Mouse (Mus musculus) limb, embryonic 12.5 days (tissue): ENCODE results near the gene Gm21970. TPM values are rescaled to one million over a fixed set of nuclear protein-coding genes. Genes with fewer than 3 reads are reported as not detected.

Source experiments
- ATAC-seq: fragments of 200-750 bp; cut with Nextera tagmentation; 2 replicates; pipeline ENCODE4 v1.8.0; 2017; ENCODE audit warnings: low read depth, moderate TSS enrichment; ENCODE audit not compliant: insufficient number of reproducible peaks, insufficient read depth, low FRiP score, low TSS enrichment
- H3K27ac ChIP-seq: fragments of 300-500 bp; sonication (generic); 2 replicates; pipeline ENCODE4 v1.5.1; 2016; ENCODE audit warnings: mild to moderate bottlenecking, moderate library complexity
- H3K27me3 ChIP-seq: fragments of 300-500 bp; sonication (generic); 2 replicates; pipeline ENCODE4 v1.6.1; 2016; ENCODE audit warnings: mild to moderate bottlenecking, moderate library complexity
- H3K36me3 ChIP-seq: fragments of 300-500 bp; sonication (generic); 2 replicates; pipeline ENCODE4 v1.6.1; 2016; ENCODE audit warnings: mild to moderate bottlenecking, moderate library complexity
- H3K4me1 ChIP-seq: fragments of 300-500 bp; sonication (generic); replicated peaks from 2 replicates; pipeline ENCODE4 v1.6.1; 2016
- H3K4me2 ChIP-seq: fragments of 300-500 bp; sonication (generic); 2 replicates; pipeline ENCODE4 v1.6.1; 2016; ENCODE audit warnings: mild to moderate bottlenecking, moderate library complexity
- H3K4me3 ChIP-seq: fragments of 300-500 bp; sonication (generic); replicated peaks from 2 replicates; pipeline ENCODE4 v1.5.1; 2016; ENCODE audit warnings: mild to moderate bottlenecking
- H3K9ac ChIP-seq: fragments of 300-500 bp; sonication (generic); replicated peaks from 2 replicates; pipeline ENCODE4 v1.6.1; 2016; ENCODE audit warnings: mild to moderate bottlenecking, moderate library complexity
- H3K9me3 ChIP-seq: fragments of 300-500 bp; sonication (generic); 2 replicates; pipeline ENCODE4 v1.6.1; 2016; ENCODE audit warnings: mild to moderate bottlenecking, moderate library complexity
- WGBS: fragments of 180-500 bp; shearing (Covaris S2); methylation state at CpG from one replicate; pipeline ENCODE4 v1.1.7; 2016; 5-methylcytosine and 5-hydroxymethylcytosine counted together
- polyA plus RNA-seq: library from polyadenylated mRNA; unstranded; fragments of >200 nt; fragmentation: Nextera tagmentation; extraction: Ambion mirVana; gene quantifications from 2 replicates; pipeline ENCODE4 v1.2.1, GENCODE M21; 2016

Gm21970 gene
- polyA plus RNA-seq, 1 experiment from 2014 or later: not detected

DNA sequence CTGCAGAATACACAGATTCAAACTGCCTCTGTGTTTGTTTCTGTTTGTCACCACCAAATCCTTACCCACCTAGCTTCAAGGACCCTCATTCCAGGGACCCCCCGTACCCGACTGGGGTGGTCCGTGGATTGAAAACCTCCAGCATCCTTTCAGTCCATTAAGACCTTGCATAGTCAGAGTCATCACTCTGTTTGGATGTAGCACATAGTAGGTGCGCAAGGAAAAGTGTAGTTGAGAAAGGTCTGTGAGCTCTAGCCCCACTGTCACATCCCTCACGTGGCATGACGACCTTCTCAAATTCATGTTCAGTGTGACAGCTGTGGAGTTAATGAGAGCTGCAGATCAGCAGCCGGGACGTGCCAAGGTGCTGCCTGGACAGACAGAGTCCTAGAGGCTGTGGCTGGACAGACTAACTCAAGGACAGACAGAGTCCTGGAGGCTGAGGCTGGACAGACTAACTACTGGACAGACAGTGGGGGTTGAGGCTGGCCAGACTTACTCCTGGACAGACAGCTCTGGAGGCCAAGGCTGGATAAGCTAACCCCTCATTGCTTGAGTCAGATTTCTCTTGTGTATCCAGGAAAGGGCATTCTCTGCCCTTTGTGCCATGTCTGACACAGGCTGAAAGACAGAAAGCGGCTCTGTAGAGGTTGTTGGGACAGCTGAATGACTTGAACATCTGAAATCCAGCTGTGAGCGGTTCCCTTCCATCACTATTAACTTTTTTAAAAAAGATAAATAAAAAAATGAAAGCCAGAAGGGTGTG, 34.6 kb upstream of the Gm21970 start:
- Histone ChIP-seq H3K4me3 (no peak overlapping the region), H3K9me3 (no peaks in the 10 kb centered on the region), H3K4me2 (no peak overlapping the region), H3K36me3 (no peaks in the 10 kb centered on the region), H3K27me3 (peaks cover 26% of the 10 kb centered on the region), H3K4me1 (no peaks in the 10 kb centered on the region), H3K27ac (no peak overlapping the region), H3K9ac (no peak overlapping the region)
- ATAC-seq: no peak
- WGBS: 75% methylated on average over 10 of the region's 10 CpGs

- Histone ChIP-seq H3K9me3 (no peaks in the 10 kb centered on the region), H3K4me1 (no peaks in the 10 kb centered on the region), H3K27ac (no peak overlapping the region), H3K36me3 (no peaks in the 10 kb centered on the region), H3K9ac (no peak overlapping the region), H3K27me3 (peaks cover 22% of the 10 kb centered on the region), H3K4me3 (no peak overlapping the region), H3K4me2 (no peak overlapping the region)
- WGBS: 53% methylated on average over 10 of the region's 10 CpGs
- ATAC-seq: no peak
Observed at GRCm38 (mm10) chr16:91357526-91357900, 34.0 kb upstream of the Gm21970 start.

DNA sequence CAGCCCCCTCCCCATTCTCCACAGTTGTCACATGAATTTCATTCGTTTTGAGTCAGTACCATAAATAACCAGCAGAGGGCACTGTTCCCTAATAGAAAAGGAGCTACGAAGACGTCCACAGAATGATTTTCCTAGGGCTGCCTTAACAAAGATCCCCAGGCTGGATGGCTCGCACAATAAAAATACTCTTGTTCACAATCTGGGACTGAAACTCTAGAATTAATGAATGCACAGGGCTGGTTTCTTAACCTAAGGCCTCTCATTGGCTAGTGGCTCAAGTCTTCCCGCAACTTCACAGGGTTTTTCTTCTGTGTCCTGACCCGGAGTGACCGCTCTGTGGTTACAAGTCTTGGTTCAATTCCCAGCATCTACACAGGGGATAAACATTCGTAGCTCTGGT, 33.0 kb upstream of the Gm21970 start:
- Histone ChIP-seq H3K27me3 (peaks cover 13% of the 10 kb centered on the region), H3K4me3 (no peak overlapping the region), H3K9me3 (no peaks in the 10 kb centered on the region), H3K27ac (no peak overlapping the region), H3K4me1 (no peaks in the 10 kb centered on the region), H3K36me3 (no peaks in the 10 kb centered on the region), H3K9ac (no peak overlapping the region), H3K4me2 (no peak overlapping the region)
- WGBS: 39% methylated on average over 8 of the region's 8 CpGs
- no peak for ATAC-seq

DNA sequence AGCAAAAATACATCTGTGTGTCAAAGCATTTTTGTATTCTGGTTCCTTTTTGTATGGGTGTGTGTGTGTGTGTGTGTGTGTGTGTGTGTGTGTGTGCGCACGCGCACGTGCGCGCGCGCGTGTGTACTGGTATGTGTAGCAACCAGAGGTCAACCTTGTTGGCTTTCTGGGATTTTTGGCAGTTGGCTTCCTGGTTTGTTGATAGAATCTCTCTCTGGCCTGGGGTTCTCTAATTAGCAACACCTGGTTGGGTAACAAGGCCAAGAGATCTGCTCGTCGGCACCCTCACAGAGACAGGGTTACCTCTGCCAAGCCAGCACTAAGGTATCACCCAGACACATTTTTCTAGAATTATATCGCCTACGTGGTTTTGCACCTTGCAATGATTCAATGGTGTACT, 32.0 kb upstream of the Gm21970 start:
- no peak for ATAC-seq
- H3K4me1 ChIP-seq: no peaks in the 10 kb centered on the region
- H3K9me3 ChIP-seq: no peaks in the 10 kb centered on the region
- no peak overlapping the region for H3K4me3 ChIP-seq
- peaks cover 11% of the 10 kb centered on the region for H3K27me3 ChIP-seq
- H3K27ac ChIP-seq: no peak overlapping the region
- no peaks in the 10 kb centered on the region for H3K36me3 ChIP-seq
- no peak overlapping the region for H3K4me2 ChIP-seq
- H3K9ac ChIP-seq: no peak overlapping the region
- WGBS: 82% methylated on average over 13 of the region's 13 CpGs

GRCm38 (mm10) chr16:91360162-91360561, 31.4 kb upstream of the Gm21970 start:
- H3K27ac ChIP-seq: no peak overlapping the region
- H3K27me3 ChIP-seq: peaks cover 5% of the 10 kb centered on the region
- no peaks in the 10 kb centered on the region for H3K4me1 ChIP-seq
- no peaks in the 10 kb centered on the region for H3K9me3 ChIP-seq
- H3K9ac ChIP-seq: no peak overlapping the region
- no peak overlapping the region for H3K4me3 ChIP-seq
- H3K4me2 ChIP-seq: no peak overlapping the region
- H3K36me3 ChIP-seq: no peaks in the 10 kb centered on the region
- no peak for ATAC-seq
- WGBS: 61% methylated on average over 3 of the region's 3 CpGs

GRCm38 (mm10) chr16:91362006-91362405, 29.5 kb upstream of the Gm21970 start:
- Histone ChIP-seq H3K27ac (no peak overlapping the region), H3K36me3 (no peaks in the 10 kb centered on the region), H3K9ac (no peak overlapping the region), H3K4me1 (no peaks in the 10 kb centered on the region), H3K4me2 (no peak overlapping the region), H3K4me3 (no peak overlapping the region), H3K9me3 (no peaks in the 10 kb centered on the region), H3K27me3 (no peaks in the 10 kb centered on the region)
- 38% methylated on average over 2 of the region's 2 CpGs for WGBS
- no peak for ATAC-seq

DNA sequence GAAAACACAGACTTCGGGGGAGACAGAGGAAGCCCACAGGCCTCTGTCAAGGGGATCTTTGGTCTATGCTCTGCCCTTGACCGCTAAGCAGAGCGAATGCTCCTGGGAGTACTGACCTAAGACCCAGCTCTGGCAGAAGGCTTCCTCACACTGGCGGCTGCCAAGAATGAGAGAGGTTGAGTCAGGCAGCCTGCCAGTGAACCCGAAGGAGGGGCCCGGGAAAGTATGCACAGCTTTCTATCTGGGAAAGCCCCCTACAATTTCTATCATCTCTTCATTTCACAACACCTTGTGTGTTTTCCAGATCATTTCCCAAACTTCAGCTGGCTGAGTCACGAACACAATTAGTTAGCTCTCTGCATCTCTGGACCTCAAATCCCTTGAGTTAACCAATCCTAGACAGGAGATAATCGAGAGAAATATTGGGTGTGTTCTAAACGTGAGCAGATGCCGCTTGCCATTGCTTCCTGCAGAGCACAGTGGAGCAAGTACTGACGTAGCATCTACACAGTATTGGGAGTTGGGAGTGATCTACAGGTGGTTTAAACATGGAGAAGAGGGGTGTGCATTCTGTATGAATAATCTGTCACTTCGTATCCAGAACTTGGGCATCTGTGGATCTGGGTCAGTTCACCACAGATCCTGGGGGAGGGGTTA, 28.8 kb upstream of the Gm21970 start:
- no peak for ATAC-seq
- H3K4me1 ChIP-seq: no peaks in the 10 kb centered on the region
- H3K4me3 ChIP-seq: no peak overlapping the region
- no peak overlapping the region for H3K4me2 ChIP-seq
- H3K27me3 ChIP-seq: no peaks in the 10 kb centered on the region
- 71% methylated on average over 12 of the region's 12 CpGs for WGBS
- no peak overlapping the region for H3K27ac ChIP-seq
- no peak overlapping the region for H3K9ac ChIP-seq
- no peaks in the 10 kb centered on the region for H3K36me3 ChIP-seq
- no peaks in the 10 kb centered on the region for H3K9me3 ChIP-seq

- Histone ChIP-seq H3K4me1 (no peaks in the 10 kb centered on the region), H3K36me3 (no peaks in the 10 kb centered on the region), H3K4me2 (no peak overlapping the region), H3K27me3 (no peaks in the 10 kb centered on the region), H3K9me3 (no peaks in the 10 kb centered on the region), H3K9ac (no peak overlapping the region), H3K4me3 (no peak overlapping the region), H3K27ac (no peak overlapping the region)
- WGBS: 49% methylated on average over 3 of the region's 3 CpGs
- ATAC-seq: no peak
Observed at GRCm38 (mm10) chr16:91363483-91363882, 28.0 kb upstream of the Gm21970 start.

DNA sequence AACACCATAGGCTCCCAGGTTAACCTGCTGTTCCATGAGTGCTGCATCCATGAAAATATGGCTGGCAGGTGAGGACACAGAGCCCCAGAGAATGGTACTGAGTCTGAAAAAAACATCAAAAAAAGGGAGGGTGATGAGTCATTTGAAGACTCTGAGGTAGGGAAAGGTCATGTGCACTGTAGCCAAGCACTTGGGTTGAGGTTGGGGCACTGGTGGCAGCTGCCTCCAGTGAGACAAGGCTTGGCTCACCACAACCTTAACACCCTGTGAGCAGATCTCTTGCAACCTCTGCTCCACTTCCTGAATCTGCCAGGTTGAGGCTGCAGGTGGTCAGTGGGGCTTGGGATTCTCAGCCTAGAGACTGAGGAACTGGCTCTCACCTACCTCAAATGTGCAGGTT, 25.0 kb upstream of the Gm21970 start:
- H3K9me3 ChIP-seq: no peaks in the 10 kb centered on the region
- H3K27ac ChIP-seq: no peak overlapping the region
- no peak overlapping the region for H3K4me3 ChIP-seq
- no peak overlapping the region for H3K9ac ChIP-seq
- no peaks in the 10 kb centered on the region for H3K4me1 ChIP-seq
- no peaks in the 10 kb centered on the region for H3K27me3 ChIP-seq
- H3K36me3 ChIP-seq: no peaks in the 10 kb centered on the region
- no peak overlapping the region for H3K4me2 ChIP-seq
- no peak for ATAC-seq

DNA sequence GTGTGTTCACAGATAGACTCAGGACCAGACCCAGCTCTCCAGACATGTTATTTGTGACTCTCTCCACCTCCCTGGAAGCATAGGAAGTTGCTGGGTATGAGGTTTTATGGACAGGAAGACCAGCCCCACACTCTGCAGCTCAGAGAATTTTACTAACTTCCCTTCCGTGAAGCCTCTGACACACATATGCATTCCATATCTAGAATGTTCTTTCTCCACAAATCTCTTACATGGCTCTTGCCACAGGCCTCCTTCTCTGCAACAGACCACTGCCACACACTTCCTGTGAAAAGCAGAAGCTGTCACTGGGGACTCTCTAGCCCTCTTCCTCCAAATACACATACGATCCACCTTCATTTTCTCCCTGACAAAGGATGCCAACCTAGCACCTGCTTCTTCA, 24.5 kb upstream of the Gm21970 start:
- no peak overlapping the region for H3K4me3 ChIP-seq
- H3K9ac ChIP-seq: no peak overlapping the region
- no peaks in the 10 kb centered on the region for H3K36me3 ChIP-seq
- no peaks in the 10 kb centered on the region for H3K9me3 ChIP-seq
- no peaks in the 10 kb centered on the region for H3K4me1 ChIP-seq
- WGBS: 88% methylated on average over 2 of the region's 2 CpGs
- H3K27me3 ChIP-seq: no peaks in the 10 kb centered on the region
- no peak for ATAC-seq
- no peak overlapping the region for H3K27ac ChIP-seq
- no peak overlapping the region for H3K4me2 ChIP-seq

GRCm38 (mm10) chr16:91372577-91373472, 18.7 kb upstream of the Gm21970 start, which contains the start of gene Ifnar2:
Gene Ifnar2, plus strand, starts transcription at chr16:91372783.
- Histone ChIP-seq H3K36me3 (peaks cover 11% of the 10 kb centered on the region; the same call in 1 of the 2 replicates), H3K4me3 (peak within 1 kb of the TSS; percentile 86), H3K27ac (peak within 1 kb of the TSS; percentile 94), H3K4me2 (peak within 1 kb of the TSS; percentile 76), H3K9ac (peak within 1 kb of the TSS; percentile 92), H3K4me1 (peaks cover 10% of the 10 kb centered on the region), H3K9me3 (no peaks in the 10 kb centered on the region), H3K27me3 (no peaks in the 10 kb centered on the region)
- WGBS: under 1% methylated on average over 62 of the region's 62 CpGs
- peak; percentile 84 for ATAC-seq
